Mouse (Mus musculus) urinary bladder, adult 18-20 months (tissue): ENCODE data around the gene Flt3.

Source experiments
- DNase-seq, 2 experiments: peaks; one replicate each; pipeline ENCODE4 v3.0.0; 2022; ENCODE audit warnings: low spot score in 2 of 2, mixed read lengths in 2 of 2

Gene Flt3

DNA sequence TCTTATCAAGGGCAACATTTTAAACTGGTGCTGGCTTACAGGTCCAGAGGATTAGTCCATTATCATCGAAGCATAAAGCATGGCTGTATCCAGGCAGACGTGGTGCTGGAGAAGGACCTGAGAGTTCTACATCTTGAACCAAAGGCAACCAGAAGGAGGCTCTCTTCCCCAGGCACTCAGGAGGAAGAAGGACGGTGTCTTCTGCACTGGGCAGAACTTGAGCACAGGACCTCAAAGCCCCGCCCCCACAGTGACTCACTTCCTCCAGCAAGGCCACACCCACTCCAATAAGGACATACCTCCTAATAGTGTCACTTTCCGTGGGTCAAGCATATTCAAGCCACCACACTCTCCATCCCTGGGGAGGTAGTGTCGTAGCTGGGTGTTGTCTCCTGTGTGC, 10.3 kb upstream of the Flt3 start:
- DNase-seq, result no peak

DNA sequence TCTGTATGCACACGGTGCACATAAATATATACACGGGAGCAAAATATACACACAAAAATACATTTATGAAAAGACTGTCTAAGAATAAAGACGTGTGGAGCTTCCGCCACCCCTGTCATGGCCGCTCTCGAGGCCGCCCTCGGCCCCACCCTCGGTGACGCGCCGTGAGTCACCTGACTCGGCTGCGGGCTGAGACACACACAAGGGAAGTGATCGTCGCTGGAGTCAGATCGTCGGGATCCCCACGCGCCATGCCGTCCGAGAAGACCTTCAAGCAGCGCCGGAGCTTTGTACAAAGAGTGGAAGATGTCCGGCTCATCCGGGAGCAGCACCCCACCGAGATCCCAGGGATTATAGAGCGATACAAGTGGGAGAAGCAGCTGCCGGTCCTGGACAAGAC, 8.4 kb upstream of the Flt3 start:
- DNase-seq, result no peak

DNA sequence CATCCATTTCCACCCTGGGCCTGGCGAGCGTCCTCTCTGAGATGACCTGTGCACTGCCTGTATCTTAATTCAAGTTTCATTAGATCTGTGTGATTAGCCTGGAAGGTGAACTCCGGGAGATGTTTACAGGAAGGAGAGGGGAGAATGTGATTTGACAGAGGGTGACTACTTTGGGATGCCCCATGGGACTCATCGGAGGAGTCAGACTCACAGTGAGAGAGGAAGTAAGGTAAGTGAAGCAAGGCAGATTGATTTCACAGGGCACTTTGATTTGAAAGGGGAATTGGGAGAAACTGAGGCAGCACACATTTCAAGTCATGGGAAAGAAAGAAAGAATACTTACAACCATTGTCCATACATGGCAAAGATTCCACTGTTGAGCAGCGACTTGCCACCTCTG, 5.8 kb upstream of the Flt3 start:
- no peak for DNase-seq

DNA sequence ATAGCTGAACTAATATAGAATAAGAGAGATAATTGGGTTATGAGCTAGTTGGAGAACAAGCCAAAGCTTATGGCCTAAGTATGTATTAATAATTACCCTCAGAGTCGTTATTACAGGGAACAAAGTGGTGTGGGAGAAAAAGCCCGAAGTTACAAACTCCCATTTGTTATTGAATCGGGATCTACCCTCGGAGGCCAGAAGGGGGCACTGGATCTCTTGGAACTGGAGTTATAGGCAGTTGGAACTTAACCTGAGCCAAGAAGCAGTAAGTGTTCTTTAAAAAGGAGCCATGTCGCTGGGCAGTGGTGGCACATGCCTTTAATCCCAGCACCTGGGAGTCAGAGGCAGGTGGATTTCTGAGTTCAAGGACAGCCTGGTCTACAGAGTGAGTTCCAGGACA, 2.2 kb upstream of the Flt3 start:
- DNase-seq, result peak in 1 of 2 experiments; percentile 23

DNA sequence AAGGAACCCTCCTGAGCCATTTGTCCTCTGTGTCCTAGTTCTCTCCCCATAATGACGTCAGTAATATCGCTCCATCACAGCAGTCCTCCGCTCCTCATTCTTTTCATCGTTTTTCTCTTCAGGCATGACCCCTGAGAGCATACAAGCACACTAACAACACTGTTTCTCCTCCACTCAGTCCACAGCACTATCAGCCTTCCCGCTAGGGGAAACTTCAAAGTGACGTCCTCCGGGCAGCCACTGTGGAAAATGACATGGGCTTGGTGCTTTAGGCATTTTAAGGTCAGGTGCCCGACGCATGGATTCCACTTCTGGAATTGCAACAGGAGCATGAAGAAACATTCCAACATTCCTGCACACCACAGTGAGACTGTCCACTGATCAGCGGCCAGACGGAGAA, 735 bp upstream of the Flt3 start:
- no peak for DNase-seq

DNA sequence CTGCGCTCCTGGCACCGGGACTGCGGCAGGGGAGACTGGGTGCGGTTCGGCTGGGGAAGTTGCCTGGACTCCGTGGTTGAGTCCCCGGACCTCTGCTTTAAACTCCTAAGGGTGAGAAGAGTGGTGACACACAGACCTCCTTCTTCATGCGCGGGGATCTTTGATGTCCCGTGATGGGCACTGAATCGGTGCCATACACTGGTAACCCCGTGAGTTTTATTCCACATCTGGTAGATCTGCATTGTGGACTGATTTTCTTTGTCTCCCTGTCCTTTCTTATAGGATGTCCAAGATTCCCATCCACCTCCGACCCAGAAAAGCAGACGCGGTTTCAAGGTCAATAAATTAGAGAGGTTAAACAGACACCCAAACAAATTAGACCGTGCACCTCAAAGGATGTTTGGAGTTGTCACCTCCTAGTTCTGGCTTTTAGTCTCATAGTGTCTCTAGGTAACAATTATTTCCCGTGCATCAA, 253 bp upstream of the Flt3 start:
- no peak for DNase-seq

DNA sequence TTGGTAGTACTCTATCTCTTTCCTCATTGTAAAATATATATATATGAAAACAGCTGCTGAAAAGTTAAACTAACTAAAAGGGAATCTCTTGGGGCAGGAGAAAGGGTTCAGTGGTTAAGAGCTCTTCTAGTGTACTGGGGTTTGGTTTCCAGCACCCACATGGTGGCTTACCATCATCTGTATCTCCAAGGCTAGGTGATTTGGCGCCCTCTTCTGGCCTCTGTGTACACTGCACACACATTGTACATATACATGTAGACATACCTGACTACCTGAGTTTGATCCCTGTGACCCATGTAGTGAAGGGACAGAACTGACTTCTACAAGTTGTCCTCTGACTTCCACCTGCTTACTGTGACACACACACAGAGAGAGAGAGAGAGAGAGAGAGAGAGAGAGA, 5.2 kb downstream of the Flt3 start:
- DNase-seq, result no peak

DNA sequence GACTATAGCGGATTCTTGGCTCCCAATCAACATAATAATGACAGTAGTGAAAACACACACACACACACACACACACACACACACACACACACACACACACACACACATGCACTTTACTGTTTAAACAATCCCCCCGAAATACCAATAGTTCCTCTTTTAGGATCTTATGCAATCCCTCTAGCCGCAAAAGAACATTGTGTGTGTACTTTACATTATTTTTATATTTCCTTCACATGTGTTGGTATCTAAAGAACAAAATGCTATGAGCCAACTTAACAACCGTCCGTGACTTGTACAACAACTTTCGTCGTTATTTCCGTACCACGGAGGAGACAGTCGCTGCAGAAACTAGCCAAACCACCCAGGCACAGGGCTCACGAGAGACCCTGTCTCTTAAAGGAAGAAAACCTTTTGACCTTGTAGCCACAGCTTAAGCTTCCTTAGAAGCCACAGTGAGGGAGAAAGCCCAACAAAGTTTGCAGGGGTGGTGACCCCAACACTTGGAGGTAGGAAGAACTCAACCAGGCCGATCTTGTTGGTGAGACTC, 7.5 kb downstream of the Flt3 start:
- DNase-seq, result no peak

DNA sequence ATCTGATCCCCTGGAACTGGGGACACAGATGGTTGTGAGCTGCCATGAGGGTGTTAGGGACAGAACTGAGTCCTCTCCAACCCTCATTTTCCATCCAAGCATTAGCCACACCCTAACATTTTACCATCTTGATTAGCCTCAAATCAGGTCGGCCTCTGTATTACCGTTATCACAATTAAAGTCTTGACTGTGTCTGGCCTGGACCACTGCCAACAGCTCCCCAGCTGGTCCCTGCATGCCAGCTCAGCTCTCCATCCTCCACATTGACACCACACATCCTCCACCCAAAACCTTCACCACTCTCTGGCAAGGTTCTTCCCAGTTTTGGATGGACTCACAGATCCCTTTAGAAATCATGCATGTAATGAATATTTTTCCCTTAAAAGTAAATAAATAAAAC, 9.5 kb downstream of the Flt3 start:
- DNase-seq, result no peak

DNA sequence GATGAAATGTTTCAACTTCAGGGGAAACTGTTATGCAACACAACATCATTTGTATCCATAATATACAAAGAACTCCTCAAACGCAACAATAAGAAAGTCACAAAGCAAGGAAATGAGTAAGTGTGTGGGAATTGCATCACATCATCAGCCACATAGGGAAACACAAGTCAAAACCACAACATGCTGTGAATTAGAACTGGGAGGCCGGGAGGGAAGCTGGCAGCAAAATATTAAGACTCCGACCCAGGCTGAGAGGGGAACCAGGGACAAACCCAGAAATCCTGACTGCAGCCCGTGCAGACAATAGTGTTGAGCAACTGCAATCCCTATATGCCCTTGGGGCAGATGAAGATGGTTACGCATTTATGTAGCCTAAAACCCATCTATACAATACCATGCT, 11.2 kb downstream of the Flt3 start:
- DNase-seq, result no peak

DNA sequence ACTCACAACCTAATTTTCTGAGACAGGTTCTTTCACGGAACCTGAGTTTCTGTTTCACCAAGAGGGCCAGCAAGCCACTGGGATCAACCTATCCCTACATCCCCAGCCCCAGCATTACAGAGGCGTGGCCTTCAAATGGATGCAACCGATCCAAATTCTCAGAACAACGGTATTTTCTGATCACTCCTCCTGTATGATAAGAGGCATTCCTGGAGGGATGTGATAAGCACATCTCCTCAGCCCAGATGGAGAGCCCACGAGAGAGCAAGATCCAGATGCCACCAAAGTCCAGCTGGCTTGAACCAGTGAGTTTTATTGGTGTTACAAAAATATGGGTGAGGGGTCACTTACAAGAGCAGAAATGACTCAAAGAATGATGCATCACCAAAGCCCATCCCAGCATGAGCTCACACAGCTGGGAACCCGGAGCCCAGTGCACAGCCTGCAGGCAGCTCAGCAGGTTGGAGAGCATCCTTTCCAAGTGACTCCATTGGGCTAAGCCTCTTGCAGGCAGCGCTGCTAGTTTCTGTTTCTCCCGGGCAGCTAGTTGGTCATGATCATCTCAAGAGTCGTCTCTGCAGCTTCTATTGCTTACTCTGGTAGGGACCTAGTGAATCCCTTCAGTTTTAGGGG, 11.8 kb downstream of the Flt3 start:
- no peak for DNase-seq

DNA sequence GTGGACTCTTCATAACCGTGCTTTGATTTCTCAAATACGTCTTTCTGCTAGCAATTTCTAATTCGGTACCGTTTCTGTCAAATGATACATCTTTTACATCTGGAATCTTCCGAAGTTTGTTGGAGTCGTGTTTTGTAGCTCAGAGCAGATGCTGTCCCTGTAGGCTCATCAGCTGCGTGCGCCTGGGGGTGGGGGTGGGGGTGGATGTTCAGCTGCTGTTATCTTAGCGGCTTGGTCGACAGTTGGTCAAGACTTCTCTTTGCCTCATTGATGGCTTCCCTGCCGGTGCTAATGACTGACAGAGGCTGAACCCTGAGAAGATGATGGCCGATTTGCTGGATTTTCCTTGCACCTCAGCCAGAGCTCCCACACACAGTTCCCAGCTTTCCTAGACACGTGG, 13.4 kb downstream of the Flt3 start:
- DNase-seq, result no peak

DNA sequence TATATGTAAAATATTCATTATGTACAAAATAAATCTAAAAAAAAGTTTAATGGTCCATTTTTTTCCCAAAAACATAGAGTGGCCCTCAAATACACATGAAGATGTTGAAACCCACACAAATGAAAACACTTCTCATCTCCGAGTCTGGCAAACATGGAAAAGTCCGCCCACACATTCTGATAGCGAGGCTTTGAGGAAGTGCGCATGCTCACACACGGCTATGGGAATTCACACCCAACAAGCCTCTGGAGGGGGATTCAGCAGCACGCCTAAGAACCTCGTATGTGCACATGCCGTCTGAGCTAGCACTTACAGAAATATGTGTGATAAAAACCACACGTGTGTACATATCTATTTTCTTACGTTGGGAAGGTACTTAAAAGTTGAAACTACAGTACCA, 18.9 kb downstream of the Flt3 start:
- DNase-seq, result no peak

DNA sequence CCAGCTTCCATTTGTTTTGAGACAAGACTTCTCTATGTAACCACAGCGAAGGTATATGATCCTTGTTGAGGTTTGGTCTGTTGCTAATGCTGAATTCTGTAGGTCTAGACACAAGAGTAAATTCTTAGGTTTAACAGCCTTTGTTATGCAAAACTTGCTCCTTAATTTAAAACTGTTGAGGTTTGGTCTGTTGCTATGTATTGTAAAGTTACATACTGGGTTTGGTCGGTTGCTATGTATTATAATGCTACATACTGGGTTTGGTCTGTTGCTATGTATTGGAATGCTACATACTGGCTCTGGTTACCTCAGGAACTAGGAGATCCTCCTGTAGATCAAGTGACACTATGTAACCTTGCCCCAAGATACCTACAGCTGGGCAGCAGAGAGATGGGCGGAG, 20.8 kb downstream of the Flt3 start:
- DNase-seq, result no peak

DNA sequence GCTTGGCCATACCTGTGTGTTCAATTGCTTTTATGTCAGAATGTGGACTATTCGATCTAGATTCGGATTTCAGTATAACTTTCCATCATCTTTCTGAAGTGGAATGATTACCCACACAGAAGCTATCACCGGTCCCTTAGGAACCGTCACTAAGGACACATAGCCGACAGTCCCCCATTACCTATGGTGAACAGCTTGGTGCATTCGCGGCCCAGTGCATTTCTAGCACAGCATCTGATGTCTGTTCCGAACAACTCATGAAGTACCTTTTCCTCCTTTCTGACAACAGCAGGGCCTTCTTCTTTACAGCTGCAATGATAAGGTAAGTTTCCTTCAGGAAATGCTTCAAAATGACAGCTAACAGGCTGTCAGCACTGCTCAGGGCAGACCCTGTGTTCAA, 30.0 kb downstream of the Flt3 start:
- no peak for DNase-seq

DNA sequence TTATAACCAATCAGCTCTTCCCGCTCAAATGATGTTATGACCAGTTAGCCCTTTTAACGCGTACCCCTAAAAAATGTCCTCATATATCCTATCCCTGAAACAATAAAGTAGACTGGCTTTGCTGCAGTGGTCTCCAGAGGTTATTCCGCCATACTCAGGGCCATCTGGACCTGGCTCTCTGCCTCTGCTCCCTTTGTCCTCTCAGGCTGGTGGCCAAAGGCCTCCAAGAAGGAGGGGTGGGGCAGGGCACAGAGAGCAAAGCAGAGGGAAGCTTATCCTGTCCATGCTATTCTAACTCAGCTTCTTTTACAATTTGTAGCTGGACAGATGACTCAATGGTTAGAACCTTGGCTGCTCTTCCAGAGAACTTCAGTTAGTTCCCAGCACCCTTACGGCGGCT, 32.1 kb downstream of the Flt3 start:
- DNase-seq, result no peak

DNA sequence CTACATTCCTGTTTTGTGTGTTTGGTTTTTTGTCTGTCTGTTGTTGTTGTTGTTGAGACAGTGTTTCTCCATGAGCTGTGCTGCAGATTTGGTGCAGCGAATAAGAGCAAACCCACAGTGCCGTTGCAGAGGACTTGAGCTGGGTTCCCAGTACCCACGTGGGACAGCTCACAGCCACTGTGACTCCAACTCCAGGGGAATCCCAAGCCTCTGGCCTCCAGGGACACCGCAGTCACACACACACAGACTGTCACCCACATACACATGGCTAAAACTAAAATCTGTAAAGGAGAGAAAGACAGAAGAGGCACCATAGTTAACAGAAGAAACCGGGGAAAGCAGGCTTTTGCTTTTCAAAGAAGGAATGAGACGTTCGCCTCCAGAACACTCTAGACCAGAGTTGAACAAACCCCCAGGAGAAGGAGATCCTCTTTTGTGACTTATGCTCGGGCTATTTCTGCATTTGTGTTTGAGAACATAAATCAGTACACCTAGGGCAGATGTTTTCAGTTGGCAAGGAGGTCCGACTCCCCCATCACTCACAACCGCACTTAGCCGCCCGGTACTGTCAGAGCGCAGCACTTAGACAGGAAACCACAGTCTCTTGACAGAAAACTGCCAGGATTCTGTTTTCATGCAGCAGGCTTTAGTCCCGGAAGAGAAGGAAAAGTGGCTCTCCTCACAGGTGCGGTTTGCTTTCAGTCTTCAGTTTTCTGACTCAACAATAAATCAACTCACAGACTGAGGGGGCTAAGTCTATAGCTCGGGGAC, 34.1 kb downstream of the Flt3 start:
- DNase-seq, result no peak

DNA sequence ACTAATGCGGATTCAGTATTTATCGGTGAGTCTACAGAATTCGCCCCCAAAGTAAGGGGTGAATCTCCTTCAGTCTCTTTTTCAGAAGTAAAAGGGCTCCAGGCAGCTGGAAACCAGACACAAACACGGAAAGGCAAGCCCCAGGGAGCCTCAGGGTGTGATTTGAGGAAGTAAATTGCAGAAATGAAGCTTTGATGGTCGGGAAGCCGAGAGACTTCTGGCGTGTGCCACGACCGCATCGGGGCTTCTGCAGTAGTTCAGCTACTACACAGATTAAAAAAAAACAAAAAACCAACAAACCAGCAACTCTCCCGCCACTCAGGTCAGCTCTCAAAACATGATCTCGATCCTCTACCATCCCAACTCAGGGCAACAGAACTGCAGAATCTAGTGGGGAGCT, 37.2 kb downstream of the Flt3 start:
- no peak for DNase-seq

DNA sequence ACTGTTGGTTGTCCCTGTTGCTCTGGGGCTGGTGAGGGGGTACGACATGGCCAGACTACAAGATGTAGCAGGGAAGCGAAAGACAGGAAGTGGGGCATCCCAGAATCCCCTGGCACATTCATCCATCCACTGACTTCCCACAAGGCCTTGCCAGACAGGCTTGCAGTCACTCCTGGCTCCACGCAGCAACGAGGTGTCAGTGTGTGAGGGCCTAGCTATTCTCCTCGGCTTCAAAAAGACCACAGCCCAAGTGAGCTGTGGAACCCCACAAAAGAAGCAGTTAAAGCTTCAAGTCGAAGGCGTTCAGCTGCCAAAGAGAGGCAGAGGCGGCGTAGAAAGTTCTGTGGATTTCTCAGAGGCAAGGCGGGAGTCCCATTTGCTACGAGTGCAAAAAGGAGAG, 41.8 kb downstream of the Flt3 start:
- no peak for DNase-seq

DNA sequence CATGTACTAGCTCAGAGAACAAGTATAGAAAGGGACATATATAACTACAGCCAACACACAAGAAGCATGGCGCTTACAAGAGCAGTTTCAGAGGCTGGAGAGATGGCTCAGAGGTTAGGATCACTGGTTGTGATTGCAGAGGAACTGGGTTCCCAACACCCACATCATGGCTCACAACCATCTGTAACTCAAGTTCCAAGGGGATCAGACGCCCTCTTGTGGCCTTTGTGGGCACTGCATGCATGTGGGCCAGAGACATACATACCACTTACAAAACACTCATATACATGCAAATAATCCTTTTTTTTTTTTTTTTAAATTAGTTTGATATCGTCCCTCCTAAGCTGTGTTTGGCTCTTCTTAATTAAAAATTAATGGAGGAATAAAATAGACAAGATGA, 42.8 kb downstream of the Flt3 start:
- no peak for DNase-seq

DNA sequence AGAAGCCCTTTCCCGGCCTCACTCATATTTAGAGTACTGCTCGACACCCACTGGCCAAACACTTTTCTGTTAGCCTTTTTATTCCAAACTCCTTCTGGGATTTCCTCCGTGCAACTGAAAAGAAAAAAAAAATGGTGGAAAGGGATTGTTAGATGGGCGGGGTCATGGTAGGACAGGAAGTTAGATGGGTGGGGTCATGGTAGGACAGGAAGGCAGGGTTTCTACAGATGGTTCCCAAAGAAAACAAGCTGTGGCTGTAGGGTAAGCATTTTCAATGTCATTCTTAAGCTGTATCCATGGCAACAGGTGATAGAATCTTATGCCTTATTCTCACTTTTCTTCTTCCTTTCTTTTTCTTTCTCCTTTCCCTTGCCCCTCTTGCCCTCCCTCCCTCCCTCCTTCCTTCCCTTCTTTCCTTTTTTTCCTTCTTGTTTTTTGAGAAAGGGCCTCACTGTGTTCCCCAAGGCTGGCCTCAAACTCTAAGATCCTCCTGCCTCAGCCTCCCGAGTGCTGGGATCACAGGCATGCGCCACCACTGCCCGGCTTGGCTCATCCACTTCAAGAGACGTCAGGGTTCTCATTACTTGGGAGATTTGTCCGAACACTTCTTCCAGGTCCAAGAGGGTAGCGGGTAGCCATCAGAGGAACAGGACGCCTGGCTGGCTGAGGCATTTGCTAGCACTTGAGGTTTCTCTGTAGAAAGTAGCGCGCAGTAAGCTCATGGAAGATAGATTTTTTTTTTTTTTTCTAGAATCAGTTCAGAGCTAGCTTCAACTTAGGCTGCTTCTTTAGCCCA, 43.8 kb downstream of the Flt3 start:
- DNase-seq, result no peak

DNA sequence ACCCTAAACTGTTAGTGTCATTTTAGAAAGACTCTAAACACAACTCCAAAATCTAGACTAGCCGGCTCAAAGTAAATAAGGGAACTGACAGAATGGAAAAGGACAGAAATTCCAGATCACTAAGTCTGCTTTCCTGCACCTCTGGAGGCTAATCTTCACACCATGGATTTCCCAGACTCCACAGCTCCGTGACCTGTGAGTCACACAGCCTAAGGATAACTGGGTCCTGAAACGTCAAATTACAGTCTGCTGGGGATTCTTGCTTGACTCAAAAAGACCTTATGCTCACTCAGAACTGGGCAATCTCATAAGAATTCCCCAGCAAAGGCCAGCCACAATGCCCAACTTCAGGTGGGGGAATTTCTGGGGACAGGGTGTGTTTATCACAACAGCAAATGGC, 44.5 kb downstream of the Flt3 start:
- no peak for DNase-seq

DNA sequence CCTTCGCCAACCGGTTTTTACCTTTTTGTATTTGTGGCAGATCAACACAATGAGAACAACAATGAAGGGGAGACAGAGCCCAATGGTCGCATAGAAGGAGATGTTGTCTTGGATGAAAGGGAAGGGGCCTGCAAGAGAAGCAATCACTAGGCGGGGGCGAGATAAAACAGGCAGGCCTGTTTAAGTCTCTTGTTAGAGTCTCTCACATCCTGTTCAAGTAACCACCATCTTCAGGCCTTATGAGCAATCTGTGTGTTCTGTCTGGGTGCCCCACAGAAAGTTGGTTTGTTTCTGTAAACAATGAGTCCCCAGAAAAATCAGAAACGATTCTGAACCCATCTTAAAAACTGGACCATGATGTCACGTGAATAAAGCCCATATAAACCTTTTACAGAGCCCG, 45.3 kb downstream of the Flt3 start:
- DNase-seq, result no peak
